Mouse (Mus musculus): ENCODE data around the gene Rab5if. TPM values are rescaled to one million over a fixed set of nuclear protein-coding genes. Genes with fewer than 3 reads are reported as not detected.

Gene Rab5if
- polyA plus RNA-seq, 1 experiment: 113 TPM

GRCm38 (mm10) chr2:156838839-156839238 is 24.1 kb upstream of the Rab5if start:
- Histone ChIP-seq H3K27me3 (ENCODE audit: control insufficient read depth, insufficient read depth, low read length) (no peaks in the 10 kb centered on the region), H3K36me3 (ENCODE audit: control insufficient read depth, insufficient read depth, low read length) (no peaks in the 10 kb centered on the region), H3K4me1 (replicated peaks; ENCODE audit: control insufficient read depth, insufficient read depth, low read length) (peaks cover 17% of the 10 kb centered on the region), H3K4me3 (ENCODE audit: control insufficient read depth, insufficient read depth, low read length) (no peak overlapping the region), H3K27ac (ENCODE audit: control insufficient read depth, insufficient read depth, low read length) (no peak overlapping the region)
- no peak for TF ChIP-seq CTCF (IDR thresholded peaks at IDR 0.05; ENCODE audit: borderline replicate concordance, control insufficient read depth, extremely low read depth, insufficient read depth, low read length, poor library complexity)
- no peak for TF ChIP-seq POLR2A (IDR thresholded peaks at IDR 0.05; ENCODE audit: control insufficient read depth, extremely low read depth, insufficient read depth, low read length, poor library complexity)
- 84% methylated on average over 6 of the region's 6 CpGs for WGBS
- no peak for DNase-seq

DNA sequence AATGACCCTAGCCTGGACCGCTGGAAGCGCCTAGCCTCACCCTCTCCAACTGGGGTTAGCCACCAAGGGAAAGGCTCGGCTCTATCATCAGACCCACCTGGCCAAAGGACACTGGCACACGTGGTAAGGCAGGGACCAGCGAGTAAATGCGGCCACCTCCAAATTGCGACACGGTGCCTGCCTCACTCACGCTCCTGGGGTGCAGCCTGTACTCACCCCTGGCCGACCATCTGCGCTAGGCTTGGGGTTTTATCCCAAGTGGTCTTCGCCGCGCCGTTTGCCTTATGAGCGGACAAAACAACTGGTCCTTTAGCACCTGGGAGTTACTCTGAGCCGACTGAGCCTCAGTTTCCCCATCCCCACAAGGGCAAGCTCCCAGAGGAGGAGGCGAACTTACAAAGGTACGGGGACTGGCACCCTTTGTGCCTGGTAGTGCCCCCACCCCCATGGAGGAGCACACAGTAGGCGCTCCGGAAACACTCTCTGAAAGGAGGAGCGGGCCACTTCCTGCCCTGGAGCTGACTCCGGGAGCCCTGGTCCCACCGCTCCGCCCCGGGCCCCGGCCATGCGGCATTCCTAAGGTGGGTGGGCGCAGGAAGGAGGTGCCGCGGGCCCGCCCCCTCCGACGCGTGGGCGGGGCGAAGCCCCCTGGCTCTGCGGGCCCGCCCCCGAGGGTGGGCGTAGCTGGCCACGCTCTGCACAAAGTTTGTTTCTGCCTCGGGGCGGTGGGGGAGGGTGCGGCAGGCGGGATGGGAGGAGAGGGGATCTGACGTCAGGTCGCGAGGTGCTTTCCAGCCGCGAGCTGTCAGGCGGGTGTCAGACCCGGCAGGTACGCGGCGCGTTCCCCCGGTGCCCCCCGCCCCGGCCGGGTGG is 23.4 kb upstream of the Rab5if start, which contains the start of gene Tgif2:
Gene Tgif2, plus strand, starts transcription at position 689 of the 873 bp plus-strand sequence.
- TF ChIP-seq CTCF (IDR thresholded peaks at IDR 0.05; ENCODE audit: borderline replicate concordance, control insufficient read depth, extremely low read depth, insufficient read depth, low read length, poor library complexity) (0 out of 2 replicates have a peak, but pooled peaks have one; percentile 65), POLR2A (IDR thresholded peaks at IDR 0.05; ENCODE audit: control insufficient read depth, extremely low read depth, insufficient read depth, low read length, poor library complexity) (0 out of 2 replicates have a peak, but pooled peaks have one; percentile 16)
- peak within 1 kb of the TSS; percentile 34 for H3K27ac ChIP-seq (ENCODE audit: control insufficient read depth, insufficient read depth, low read length)
- peak within 1 kb of the TSS; percentile 68 for H3K4me3 ChIP-seq (ENCODE audit: control insufficient read depth, insufficient read depth, low read length)
- WGBS: 20% methylated on average over 60 of the region's 61 CpGs
- H3K4me1 ChIP-seq (replicated peaks; ENCODE audit: control insufficient read depth, insufficient read depth, low read length): peaks cover 17% of the 10 kb centered on the region
- H3K27me3 ChIP-seq (ENCODE audit: control insufficient read depth, insufficient read depth, low read length): no peaks in the 10 kb centered on the region
- DNase-seq: peak; percentile 86
- no peaks in the 10 kb centered on the region for H3K36me3 ChIP-seq (ENCODE audit: control insufficient read depth, insufficient read depth, low read length)

GRCm38 (mm10) chr2:156840301-156841027 is 22.5 kb upstream of the Rab5if start:
- DNase-seq: peak; percentile 49
- Histone ChIP-seq H3K36me3 (ENCODE audit: control insufficient read depth, insufficient read depth, low read length) (no peaks in the 10 kb centered on the region), H3K4me3 (ENCODE audit: control insufficient read depth, insufficient read depth, low read length) (peak overlapping the region; percentile 68), H3K4me1 (replicated peaks; ENCODE audit: control insufficient read depth, insufficient read depth, low read length) (peaks cover 17% of the 10 kb centered on the region), H3K27me3 (ENCODE audit: control insufficient read depth, insufficient read depth, low read length) (no peaks in the 10 kb centered on the region), H3K27ac (ENCODE audit: control insufficient read depth, insufficient read depth, low read length) (0 out of 2 replicates have a peak overlapping the region, but pooled peaks have one; percentile 9)
- TF ChIP-seq POLR2A (IDR thresholded peaks at IDR 0.05; ENCODE audit: control insufficient read depth, extremely low read depth, insufficient read depth, low read length, poor library complexity) (no peak), CTCF (IDR thresholded peaks at IDR 0.05; ENCODE audit: borderline replicate concordance, control insufficient read depth, extremely low read depth, insufficient read depth, low read length, poor library complexity) (no peak)
- under 1% methylated on average over 70 of the region's 79 CpGs for WGBS

DNA sequence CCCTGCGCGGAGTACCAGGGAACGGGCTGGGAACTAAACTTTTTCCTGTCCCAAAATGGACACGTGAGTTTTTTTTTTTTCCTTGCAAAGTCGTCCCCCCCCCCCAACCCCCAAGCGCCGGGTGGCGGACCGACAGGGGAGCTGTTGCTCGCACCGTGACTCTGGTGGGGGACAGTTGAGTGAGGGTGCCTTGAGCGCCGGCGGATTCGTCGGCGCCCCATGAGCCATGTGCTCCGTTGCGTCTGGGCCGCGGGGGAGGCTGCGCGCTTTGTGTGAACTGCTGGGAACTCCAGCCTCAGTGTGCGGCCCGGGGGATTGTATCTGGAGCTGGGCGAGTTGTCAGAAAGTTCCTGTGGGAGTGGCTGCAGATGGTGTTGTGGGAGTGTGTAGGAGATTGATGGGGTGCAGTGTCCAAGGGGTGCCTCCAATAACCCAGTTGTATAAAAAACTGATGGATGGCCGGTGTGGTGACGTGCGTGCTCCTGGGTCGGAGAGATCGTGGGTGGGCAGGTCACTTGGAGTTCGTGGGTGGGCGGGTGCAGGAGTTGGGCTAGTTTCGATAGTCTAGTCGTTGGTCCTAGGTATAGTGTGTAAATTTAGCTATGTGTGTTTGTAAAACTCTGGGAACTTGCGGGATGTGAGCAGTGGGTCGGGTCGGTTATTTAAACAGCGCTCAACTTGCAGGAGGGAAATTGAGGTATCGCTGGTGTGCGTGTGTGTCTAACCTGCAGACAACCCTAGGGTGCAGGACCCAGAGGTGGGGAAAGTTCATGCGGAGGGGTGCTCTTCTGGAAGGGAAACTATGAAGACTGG is 21.7 kb upstream of the Rab5if start:
- Histone ChIP-seq H3K27me3 (ENCODE audit: control insufficient read depth, insufficient read depth, low read length) (no peaks in the 10 kb centered on the region), H3K36me3 (ENCODE audit: control insufficient read depth, insufficient read depth, low read length) (no peaks in the 10 kb centered on the region; the same call in 1 of the 2 replicates), H3K4me3 (ENCODE audit: control insufficient read depth, insufficient read depth, low read length) (peak overlapping the region; percentile 68), H3K4me1 (replicated peaks; ENCODE audit: control insufficient read depth, insufficient read depth, low read length) (peaks cover 17% of the 10 kb centered on the region), H3K27ac (ENCODE audit: control insufficient read depth, insufficient read depth, low read length) (no peak overlapping the region)
- DNase-seq: peak; percentile 61
- TF ChIP-seq POLR2A (IDR thresholded peaks at IDR 0.05; ENCODE audit: control insufficient read depth, extremely low read depth, insufficient read depth, low read length, poor library complexity): no peak
- TF ChIP-seq CTCF (IDR thresholded peaks at IDR 0.05; ENCODE audit: borderline replicate concordance, control insufficient read depth, extremely low read depth, insufficient read depth, low read length, poor library complexity): no peak
- under 1% methylated on average over 42 of the region's 42 CpGs for WGBS

DNA sequence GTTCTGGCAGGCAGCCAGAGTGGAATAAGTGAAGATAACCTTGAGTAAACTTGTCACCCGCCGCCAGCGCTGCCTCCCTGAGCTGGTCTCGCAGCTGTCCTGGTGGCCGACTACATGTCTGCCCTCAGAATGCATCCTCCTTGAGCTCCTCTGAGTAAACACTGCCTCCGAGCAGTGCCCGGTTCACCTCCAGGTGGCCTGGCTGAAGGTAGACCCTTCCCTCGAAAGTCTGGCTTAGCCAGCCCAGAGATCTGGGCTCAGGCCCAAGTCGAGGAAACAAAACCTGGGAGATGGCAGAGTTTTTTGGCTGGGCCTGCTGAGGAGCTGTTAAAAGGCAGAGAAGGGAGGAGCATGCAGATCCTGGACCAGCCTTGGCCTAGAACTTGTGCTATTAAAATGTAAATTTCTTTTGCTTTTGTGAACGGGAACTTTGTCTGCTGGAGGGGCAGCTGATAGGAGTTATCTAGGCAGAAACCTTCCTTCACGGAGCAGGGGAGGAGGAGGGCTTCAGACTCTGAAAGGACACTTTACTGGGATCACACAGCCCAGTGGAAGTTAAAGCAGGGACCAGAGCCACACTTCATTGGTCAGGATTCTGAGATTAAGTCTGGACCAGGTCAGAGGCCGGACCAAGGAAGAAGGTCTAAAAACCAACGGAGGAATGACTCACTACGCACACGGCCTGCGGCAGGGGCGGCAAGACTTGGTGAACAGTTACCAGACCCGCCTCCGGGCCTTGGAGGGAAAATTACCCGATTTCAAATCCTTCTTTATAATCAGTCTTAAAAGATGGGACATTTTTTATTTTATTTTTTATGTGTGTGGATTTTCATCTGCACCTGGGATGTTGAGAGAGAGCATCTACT is 20.9 kb upstream of the Rab5if start:
- WGBS: 44% methylated on average over 20 of the region's 20 CpGs
- peak overlapping the region; percentile 68 for H3K4me3 ChIP-seq (ENCODE audit: control insufficient read depth, insufficient read depth, low read length)
- no peak overlapping the region for H3K27ac ChIP-seq (ENCODE audit: control insufficient read depth, insufficient read depth, low read length)
- no peaks in the 10 kb centered on the region for H3K27me3 ChIP-seq (ENCODE audit: control insufficient read depth, insufficient read depth, low read length)
- TF ChIP-seq POLR2A (IDR thresholded peaks at IDR 0.05; ENCODE audit: control insufficient read depth, extremely low read depth, insufficient read depth, low read length, poor library complexity) (no peak), CTCF (IDR thresholded peaks at IDR 0.05; ENCODE audit: borderline replicate concordance, control insufficient read depth, extremely low read depth, insufficient read depth, low read length, poor library complexity) (peak; percentile 37; the same call in 1 of the 2 replicates)
- DNase-seq: peak; percentile 30
- peaks cover 17% of the 10 kb centered on the region for H3K4me1 ChIP-seq (replicated peaks; ENCODE audit: control insufficient read depth, insufficient read depth, low read length)
- H3K36me3 ChIP-seq (ENCODE audit: control insufficient read depth, insufficient read depth, low read length): peaks cover 3% of the 10 kb centered on the region; the same call in 1 of the 2 replicates
